Mouse (Mus musculus): Measurements from ENCODE around the gene Tnik.

The Tnik gene

DNA sequence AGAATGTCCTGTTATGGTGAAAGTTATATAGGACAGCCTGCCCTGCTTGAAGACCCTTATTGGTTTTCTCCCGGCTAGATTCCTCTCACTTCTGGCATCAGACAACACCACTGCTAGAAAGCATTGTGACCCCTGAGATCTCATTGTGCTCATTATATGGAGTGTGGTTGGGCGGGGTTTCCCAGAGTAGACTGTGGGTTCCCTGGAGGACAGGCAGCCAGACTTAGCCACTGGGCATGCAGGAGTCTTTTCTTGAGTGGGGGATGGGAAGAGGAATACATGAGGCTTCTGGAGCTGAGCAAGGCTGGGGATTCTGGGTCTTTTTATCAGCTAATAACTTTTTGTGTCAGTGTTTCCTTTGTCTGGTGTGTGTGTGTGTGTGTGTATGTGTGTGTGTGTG lies 153.0 kb downstream of the Tnik start:
- no peak for DNase-seq

DNA sequence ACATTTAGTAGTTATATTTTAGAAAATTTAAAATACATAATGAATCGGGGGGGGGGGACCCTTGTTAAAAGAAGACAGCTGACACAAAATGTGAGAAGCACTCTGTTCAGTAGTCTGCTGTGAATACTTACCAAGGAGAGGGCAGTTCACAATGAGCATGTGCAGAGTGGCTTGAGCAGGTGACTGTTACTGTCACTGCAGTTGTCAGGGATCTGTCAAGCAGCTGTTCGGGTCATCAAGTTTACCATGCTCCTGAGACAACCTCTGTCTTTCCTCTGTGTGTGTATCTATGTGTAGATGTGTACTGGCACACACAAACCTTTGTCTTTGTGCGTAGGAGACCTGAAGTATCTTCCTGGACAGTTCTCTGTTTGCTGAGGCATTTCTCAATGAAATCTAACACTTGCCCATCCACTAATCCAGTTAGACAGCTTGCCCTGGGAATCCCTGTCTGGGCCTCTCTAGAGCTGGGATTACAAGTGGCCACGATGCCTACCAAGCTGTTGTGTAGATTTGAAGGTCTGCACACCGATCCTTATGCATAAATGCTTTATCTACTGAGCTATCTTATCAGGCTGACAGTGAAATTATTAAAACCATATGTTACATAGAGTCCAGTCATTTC lies 154.2 kb downstream of the Tnik start:
- DNase-seq: no peak

DNA sequence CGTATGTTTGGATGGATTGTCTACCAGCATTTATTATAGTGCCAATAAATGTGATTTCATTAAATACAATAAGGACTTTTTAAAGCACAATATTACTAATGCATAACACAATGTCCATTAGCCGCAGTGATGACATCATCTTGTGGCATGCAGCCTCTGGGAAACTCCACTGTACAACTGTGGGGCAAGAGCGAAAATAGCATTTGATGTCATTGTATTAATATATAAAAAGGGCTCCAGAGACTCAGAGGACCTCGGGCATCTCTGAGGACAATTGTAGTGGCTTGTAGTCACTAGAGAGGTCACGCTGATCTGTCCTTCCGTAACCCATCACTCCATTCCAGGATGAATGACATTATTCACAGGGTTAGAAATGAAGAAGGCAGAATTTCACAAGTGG lies 157.2 kb downstream of the Tnik start:
- DNase-seq: no peak

DNA sequence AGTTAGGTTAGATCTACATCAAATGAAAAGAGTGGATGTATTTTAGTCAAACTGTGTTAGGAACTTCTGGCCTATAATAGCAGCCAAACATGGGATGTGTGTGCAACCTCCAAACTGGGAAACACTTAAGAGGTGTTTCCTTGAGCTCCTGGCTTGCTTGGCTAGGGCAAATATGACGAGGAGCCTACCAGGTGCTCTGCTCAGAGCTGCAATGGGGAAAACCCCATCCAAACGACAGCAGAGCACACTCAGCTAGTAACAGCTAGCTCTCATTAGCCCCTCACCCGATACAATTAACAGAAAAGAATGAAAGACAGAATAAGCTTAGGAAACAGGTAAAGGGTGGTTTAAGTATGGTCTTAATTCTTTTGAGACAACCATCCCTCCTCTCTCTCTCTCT lies 157.7 kb downstream of the Tnik start:
- DNase-seq: no peak

DNA sequence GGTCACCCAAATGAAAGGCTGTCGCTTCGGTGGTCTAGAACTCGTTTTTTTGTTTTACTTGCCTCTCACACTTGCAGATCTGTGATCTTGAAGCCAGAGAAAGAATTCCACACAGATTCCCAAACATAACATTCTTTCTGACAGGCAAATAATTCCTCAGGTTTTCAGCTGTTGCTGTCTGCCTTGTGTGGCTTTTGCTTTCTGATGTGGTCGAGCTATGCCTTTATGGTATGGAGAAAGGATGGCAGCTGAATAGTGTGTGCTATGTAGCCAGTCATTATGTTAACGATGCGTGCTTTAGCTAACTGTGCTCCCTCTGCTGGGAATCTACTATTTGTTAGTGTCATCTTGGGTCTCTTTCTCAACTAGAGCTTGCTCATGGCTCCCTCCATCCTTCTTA lies 158.8 kb downstream of the Tnik start:
- no peak for DNase-seq

DNA sequence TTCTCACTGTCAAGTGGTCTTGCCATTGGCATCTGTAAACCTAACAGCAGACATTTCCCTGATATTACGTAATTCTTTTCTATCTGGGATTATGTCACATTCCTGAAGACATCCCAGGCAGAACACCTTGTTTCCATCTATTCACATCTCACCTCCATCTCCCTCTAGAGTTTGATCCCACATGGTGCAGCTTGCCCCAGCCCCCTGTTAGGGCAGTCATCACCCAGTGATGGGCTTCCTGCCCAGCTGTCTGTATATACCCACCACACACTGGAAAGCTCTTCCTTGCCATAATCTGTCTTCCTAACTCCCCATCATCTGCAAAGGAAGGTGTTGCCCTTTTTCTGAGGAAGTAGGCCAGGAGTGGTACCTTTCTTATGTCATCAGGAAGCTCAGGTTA lies 159.2 kb downstream of the Tnik start:
- no peak for DNase-seq

DNA sequence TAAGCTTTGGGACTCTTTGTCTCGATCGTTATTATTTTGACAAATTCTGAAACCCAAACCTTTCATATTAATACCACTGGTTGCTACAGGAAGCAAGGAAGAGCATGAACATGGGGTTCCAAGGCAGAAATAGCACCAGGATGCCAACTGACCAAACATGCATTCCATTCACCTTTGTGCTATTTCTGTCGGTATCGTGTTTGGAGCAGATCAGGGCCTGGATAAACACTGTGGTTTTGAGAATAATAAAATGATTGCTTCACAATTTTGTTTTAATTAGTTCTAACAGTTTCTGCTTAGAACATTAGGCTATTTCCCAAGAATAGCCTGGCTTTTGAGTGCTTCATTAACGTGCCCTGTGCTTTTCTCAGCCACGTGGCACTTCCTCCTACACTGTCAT lies 162.9 kb downstream of the Tnik start:
- no peak for DNase-seq

DNA sequence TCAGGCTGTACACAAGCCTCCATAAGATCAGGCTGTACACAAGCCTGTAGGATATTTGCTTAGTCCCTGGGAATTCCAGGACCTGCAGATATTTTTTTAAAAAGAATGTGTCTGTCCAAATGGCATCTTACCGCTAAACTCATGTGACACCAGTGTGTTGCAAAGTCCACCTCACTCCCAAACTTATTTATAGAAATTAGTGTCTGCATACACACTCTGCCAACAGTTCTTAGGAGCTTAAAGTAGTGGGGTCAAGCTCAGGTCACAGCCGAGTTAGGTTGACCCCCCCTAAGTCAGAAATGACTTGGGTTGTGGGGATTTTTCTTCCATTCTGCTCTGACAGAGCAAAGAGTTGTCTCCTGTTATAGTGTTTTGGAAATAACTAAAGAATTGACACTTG lies 168.4 kb downstream of the Tnik start:
- no peak for DNase-seq

DNA sequence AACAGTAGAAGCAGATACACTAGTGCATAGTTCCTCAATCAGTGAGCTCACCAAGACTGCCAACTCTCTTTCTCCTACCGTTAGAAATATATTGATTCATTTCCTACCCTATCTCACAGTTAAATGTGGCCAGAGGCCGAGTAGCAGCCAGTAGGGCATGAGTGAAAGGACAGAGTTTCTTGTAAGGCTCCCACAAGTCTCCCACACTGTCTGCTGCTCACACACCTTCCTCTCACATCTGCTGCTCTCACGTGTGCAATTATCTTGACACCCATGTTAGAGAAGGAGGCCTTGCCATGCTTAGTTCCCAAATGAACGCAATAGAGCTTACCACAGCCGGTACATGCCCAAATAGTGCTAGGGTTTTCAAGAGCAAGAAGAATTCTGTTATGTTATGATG lies 169.3 kb downstream of the Tnik start:
- no peak for DNase-seq

DNA sequence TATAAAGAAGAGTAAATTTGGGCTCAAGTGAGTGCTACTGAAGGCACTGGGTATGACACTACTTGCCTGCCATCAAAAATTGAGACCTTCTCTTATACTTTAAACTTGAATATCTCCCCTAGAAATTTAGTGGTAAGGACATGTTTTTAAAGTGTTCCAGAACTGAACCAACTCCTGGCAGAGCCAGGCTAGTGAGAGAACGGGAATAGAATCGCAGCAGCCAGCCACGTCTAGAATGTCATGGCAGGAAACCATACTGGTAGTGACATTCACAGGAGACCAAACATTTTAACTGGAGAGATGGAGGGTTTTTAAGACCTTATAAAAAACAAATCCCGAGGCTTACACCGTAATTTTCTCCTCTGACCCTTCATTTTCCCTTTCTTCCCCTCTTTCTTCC lies 172.5 kb downstream of the Tnik start:
- no peak for DNase-seq

DNA sequence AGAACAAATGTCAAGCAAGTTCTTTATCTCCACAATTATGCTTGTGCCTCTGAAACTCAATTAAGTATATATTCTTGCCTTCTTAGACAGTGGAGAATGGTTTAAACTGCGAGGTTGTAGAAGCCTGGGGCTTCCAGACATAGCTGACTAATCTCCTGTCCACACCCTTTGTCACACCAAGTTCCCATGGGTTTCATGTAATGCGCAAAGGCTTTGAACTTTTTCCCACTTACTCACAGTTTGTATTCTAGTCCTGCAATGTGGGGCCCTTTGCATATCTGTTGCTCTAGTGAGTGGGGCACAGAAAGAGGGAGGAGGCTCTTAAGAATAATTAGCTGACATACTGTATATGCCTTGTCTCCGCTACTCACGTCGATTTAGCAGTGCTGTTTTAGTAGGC lies 174.4 kb downstream of the Tnik start:
- no peak for DNase-seq

DNA sequence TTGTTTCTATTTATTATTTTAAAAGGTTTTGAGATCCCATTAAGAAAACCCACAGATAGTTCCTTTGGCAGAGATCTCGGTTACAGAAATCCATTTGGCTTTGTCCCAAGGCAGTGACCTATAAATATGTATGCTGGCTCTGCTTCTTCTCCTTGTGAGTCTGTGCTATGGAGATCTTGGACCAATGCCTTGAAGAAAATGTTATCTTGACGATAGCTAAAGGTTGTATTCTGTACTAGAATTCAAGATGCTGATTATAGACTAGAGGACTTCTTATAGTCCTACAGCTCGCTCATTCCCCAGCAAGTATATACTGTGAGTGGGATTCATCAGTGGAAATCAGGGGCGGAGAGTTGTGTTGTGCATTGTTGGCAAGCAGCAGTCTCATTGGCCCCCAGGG lies 178.5 kb downstream of the Tnik start:
- DNase-seq: no peak

DNA sequence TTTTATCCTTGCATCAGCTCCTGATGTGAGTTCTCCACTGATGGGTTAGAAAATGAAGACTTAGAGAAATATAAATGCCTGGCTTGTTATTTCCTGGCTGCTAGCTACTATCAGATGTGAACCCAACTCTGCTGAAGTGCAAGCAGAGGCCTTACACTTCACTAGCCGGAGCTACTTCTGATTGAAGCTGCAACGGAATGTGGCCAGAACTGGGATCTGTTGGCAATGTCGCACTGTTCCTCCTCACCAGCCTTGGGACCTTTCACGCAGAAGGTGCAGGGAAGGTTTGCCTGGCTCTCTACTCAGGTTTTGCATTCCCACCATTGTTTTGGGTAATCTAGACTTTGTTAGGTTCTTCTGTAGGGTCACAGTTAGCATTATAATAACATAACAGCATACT lies 179.1 kb downstream of the Tnik start:
- no peak for DNase-seq

DNA sequence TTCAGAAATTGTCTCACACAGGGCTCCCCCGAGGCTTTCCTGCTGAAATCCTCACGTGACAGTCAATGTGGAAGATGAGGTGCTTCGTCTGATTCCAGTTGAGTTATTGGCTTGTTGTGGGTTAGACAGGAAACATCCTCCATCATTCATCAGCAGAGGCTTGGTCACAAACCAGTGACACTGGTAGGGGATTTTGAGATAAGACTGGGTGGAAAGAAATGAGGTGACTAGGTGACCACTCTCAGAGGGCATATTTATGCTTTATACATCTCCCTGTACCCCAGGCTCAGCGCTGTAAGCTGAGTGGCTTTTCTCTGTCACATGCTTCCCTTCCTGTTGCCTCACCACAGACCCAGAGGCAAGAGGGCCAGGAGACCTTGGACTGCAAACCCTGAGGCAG lies 184.9 kb downstream of the Tnik start:
- DNase-seq: no peak

DNA sequence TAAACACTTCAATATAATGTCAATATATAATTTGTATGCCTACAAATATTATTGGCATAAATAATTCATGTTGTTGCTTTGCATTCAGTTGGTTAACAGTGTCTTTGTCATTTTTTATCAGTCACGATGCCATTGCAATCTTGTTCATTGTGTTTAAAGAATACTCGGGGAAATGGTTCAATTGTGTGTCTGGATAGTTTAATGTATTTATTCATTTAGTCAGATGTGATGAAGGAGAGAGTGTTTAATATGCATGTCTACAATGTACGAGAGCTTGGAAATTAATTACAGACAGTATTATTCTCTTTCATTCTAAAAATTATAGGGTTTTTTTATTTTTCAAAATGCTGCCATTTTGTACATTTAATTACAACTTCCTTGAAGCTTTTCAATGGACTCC lies 190.4 kb downstream of the Tnik start:
- no peak for DNase-seq

DNA sequence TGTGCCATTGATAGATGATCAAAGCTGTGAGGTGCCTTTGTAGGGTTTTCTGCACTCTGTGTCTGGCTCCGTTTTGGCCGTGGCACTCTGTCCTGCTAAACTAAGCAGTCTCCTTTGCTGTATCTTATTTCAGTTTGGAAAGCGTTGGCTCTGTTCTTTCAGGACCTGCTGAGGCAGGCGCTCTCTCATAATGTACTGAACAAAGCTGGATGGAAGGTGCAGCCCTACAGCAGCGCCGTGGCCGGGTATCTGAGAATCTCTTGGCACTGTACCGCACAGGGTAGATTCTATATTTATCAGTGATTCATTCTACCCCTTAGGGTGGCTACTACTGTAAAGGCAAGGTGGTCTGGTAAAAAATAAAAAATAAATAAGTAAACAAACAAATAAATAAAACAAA lies 193.8 kb downstream of the Tnik start:
- DNase-seq: no peak

DNA sequence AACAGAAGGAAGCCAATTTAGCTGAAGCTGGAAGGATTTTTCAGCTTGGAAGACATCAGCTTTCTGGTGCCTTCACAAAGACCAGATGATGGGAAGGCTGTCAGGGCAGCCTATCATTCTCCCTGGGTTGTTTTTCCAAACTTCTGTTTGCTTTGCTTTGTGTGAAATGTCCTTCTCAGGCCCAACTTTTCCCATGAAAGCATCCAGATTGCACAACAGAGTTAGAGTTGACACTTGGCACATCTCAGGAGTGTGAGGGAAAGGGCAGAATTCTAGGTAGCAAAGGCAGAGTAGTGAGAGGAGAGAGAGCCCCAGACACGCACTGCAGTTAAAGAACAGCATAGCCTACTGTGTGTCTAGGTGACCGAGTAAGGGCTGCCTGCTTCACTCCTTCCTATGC lies 194.5 kb downstream of the Tnik start:
- DNase-seq: no peak

DNA sequence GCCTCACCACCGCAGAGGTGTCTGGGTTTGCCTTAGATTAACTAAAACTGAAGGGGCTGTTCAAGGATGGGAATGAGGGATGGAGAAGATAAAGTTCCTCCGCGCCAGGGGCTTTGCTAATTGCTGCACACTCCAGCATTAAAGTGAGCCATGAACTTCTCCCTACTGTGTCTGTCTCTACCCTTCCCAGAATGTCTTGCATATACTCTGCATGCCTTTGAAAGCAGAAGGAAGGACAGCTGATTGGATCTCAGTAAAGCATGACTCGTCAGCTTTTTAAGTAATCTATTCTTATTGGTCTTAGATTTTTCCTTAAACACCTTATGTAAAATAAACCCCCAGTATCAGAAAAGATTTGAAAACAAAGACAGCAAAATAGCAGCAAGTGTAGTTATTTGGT lies 203.7 kb downstream of the Tnik start:
- no peak for DNase-seq

DNA sequence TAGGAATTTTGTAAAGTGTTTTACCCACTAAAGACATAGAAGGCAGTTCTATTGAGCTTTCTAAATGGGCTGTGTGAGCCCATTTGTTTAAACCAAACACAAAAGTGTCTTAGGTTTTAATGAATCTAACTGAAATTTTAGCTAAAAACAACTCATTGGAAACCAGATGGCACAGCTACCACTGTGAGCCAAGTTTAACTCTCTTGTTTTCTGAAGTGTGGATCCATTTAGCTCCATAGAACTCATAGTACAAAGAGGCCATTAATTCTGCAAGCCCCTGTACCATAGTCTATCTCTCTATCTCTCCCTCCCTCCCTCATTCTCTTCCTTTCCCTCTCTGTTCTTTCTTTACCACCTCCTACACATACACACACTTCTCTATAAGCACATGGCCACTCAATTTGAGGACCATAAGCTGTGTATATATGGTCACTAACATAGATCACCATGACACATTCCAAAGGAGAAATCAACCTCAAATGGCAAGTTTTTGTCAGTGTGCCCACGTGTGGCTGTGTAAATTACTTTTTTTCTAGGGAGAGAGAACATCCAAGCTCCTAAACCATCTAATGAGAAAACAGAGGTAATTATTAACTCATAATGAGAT lies 204.2 kb downstream of the Tnik start:
- DNase-seq: no peak

DNA sequence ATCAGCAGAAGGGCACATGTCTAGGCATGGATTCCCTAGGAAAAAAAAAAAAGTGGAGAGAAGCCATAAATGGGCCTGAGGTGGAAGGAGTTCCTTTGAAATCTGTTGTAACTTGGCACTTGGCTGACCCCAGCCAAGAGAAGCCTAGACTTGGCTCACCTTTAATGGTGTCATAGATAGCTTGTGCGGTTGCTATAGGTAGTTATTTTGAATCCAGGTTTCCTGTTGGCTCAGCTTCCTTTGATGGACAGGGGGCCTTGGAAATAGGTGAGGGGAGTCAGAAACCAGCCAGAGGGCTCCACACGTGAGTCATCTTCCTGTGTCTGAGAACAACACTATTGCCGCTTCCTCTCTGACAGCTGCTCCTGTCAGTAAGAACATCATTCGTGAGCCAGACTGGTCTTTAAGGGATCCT lies 204.9 kb downstream of the Tnik start:
- no peak for DNase-seq

DNA sequence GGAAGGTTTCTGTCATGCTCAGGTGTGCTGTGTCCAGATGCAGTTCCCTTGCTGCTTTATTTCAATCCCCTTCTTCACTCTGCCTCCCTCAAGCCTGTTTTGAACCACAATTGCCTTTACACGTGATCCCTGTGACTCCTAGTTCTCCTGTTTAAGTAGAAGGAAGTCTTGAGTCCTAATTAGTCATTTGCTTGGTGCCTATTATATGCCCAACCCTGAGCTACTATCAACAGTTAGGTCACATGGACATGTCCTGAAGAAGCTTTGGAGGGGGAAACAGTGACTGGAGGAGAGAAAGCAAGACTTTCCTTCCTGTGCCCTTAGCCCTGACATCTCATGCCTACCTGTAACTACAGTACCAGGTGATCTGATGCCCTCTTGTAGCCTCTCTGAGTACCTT lies 210.4 kb downstream of the Tnik start:
- DNase-seq: no peak

DNA sequence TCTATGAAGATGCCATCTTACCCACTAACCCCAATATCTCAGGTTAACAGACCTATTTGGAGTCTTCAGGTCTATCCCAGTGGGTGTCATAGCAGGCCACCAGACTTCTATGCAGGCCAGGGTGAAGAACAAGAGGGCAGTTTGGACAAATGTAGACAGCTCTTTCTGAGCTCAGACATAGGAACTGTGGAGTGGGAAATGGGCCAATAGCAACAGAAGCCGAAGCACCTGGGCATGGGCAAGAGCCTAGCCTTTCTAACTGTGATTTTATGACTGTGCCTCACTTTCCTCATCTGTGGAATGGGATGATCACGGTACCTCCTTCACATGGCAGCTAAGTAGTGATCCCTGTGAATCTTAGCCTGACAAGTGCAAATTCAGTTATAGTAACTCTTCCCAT lies 214.4 kb downstream of the Tnik start:
- DNase-seq: no peak

DNA sequence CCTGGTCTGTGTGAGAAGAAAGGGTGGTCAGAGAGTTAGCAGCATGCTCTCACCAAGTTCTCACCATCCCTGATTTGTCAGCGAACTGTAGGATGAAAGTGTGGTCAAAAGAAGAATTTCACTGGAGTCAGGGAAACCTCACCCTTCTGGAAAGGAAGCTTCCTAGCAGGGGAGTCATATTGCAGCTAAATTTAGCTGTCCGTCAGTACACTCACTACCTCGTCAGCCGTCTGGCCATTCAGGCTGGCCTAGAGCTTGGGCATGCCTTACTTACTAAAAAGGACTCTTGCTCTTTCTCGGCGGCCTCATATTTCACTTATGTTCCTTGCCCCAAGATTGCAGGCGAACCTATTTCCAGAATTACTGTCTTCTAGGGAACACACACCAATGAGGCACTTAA lies 222.7 kb downstream of the Tnik start:
- no peak for DNase-seq

DNA sequence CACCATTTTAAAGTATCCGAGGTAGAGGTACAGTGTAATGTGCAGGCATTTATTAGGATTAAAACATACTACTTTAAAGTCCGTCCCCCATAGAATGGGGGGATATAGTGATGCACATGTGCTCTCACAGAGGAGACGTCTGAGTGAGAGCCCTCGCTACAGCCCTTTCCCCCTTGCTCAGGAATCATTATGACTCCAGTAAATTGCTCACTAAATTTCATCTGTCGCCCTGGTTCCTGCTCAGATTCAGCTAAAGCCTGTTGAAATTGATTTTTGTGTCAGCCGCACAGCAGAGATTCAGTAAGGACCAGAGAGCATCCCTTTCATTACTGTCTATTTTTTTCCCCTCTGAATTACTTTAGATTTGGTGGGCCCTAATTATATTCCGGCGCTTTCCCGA lies 224.4 kb downstream of the Tnik start:
- no peak for DNase-seq
